Mouse (Mus musculus): ENCODE measurements around the gene Lyrm9.

The Lyrm9 gene

DNA sequence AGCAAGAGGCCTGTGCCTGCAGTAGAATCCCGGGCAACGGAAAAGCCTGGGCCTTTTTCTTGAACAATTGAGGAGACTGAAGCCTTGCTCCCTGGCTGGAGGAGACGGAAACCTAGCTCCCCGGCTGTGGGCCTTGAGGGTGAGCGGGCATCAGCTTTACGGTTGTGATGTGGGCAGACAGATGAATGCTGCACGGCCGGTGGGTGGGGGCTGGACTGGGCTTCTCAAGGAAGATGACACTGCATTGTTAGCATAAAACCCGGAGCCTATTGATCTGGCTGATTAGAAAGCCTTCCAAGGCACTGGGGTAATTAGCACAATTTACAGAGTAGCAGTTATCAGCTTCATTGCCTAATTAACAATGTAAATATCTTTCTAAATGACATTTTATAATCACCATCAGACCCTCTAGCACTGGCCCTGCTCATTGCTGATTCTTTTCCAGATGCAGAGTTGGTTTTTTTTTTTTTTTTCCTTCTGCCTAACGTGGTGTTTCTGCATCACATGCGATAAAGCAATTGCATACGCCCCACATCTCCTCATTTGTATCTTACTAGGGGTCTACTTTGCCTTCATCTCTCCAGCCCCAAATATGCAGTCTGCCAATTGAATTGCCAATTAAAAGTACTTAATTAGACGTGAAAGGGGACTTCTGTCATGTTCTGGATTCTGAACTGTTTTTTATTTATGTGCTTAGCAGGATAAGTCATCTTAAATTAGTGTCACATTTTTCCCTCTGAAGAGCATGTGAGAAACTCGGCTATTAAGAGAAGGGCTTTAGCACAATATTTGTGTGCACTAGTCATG, 10.2 kb upstream of the Lyrm9 start:
- no peak for DNase-seq

DNA sequence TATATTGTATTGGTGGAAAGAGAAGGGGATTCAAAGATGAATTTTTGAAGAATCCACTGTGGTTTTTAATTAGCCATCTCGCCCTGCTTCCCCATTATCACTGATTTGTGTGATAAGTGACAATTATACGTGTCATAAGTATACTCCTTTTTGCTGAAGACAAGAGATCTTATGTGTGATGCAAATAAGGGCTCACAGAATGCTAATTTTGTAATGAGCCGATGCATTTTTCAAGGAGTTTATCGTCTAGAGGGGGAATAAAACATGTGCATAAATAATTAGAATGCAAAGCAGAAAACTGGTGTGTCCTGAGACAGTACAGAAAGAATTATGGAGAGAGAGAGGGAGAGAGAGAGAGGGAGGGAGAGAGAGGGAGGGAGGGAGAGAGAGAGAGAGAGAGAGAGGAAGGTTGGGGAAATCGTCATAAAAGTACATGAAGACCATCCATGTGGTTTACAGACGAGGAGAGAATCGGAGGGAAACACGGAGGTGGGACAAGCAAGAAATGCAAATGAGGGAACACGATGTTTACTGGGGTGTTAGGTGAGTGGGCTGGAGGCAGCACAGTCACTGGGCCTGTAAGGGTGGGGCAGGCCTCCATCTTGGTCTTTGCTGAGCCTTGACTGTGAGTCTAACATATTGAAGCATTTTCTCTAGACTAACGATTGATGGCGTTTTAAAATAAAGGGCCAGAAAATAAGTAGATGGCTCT, 8.9 kb upstream of the Lyrm9 start:
- DNase-seq: no peak

DNA sequence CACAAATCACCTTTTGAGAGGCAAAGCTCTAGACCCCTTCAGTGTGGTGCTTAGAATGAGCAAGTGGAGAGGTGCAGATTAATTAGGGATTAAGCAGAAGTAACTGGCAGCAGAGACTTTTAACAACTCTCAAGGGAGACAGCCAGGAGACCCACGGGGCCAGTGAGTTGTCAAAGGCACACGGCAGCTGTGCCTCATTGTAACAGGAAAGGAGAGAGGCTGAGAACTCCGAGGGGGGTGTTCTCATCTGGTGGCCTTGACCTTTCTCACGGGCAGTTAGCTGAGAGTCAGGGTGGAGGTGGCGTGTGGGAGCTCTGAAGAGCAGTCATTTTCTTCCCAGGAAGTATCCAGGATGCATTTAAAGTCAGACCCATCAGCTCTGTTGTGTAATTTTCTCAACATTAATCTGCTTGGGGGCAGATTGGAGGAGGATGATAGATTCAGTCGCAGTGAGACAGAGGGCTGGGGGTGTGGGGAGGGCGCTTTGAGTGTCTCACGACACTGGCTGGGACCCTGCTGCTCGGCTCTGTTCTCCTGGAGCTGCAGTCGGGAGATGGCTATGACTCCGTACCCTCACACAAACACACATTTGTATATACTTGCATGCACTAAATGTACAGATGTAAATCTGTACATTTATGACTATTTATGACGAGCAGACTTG, 5.9 kb upstream of the Lyrm9 start:
- DNase-seq: no peak

DNA sequence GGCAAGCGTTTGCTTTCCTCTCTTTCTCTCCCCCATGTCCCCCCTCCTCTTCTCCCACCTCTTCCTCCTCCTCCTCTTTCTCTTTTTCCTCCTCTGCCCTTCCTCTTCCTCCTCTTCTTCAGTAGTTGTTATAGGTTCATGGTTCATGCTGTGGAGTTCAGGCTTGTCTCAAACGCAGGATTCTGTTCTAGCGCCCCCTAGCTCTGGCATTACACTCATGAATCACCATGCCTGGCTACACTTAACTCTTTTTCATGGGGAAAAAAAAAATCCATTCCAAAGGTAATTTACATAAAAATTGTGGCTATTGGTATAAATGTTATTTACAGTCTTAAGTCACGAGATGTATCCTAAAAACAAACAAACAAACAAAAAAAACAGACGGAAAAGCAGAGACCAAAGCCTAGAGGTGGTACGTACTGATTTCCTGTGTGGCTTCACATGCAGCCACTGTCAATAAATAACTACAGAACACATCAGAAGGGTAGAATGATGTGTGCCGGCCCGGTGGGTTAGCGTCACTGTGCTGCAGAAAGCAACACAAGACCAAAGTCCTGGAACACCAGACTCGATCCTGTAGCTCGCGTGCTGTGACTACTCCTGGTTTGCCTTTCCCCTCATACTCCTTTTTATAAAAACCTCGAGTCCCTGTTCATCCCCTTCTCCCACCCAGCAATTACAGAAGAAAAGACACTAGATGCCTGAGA, 3.4 kb upstream of the Lyrm9 start:
- peak; percentile 65 for DNase-seq

DNA sequence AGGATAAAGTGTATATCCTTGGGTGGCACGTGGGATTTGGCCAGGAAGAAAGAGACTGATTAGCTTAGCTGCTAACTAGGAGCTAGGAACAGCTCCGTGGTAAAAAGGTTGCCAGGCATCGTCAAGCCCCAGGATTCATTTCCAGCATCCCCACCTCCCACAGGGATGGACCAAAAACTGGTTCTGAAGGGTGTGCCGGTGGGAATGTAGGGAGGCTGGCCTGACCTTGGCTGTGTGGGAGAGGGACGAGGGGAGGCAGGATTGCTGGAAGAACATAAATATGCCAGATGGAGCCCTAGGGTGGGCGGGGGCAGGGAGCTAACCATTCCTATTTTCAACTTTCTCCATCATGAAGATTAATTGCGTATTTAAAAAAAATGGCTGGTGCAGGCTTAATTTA, 1.2 kb downstream of the Lyrm9 start:
- DNase-seq: no peak

DNA sequence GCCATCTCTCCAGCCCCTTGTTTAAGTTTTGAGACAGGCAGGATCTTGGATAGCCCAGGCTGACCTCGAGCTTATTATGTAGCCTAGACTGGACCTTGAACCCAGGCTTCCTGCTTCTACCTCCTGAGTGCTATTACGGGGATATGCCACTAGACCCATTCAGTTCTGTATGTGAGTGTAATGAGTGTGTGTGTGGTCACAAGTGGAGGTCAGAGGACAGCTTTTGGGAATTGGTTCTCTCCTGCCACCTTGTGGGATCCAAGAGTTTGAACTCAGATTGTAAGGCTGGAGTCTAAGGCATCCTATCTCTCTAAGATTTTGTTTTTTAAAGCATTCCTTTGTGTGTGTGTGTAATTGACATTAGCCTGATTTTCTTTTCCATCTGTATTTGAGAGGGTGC, 2.0 kb downstream of the Lyrm9 start:
- DNase-seq: no peak

DNA sequence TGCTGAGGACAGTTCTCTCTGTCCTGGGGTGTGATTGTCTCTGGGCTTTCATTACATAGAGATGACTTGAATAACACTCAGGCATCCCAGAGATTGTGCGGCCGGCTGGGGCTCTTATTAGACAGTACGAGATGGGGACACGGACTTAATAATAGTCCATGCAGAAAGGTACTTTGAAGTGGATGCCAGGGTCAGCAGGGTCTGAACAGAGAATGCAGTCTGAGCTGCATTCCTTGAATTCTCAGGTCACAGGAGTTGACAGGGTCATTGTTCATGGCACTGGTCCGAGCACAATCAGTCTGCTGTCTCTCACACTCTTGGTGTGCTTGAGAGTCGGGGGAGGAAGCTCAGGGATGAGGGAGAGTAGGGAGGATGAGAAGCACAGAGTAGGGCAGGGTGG, 3.0 kb downstream of the Lyrm9 start:
- DNase-seq: no peak

DNA sequence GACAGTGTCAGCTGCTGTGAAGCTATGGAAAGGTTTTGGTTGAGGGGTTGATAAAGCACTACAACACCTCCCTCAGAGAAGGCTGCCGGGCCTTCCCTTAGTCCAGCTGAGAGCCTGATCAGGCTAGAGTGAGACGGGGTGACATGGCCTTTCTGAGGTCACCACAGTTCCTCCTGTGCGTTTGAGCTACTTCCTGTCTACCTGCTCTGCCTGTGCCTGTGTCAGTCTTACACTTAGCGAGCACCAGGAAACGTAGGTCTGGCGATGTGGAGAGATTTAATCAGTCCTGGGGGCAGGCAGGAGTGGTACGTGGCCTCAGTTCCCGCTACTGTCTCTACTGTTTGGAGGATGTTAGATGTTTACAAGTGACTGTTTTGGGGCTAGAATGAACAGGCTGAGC, 3.8 kb downstream of the Lyrm9 start:
- DNase-seq: peak; percentile 36

DNA sequence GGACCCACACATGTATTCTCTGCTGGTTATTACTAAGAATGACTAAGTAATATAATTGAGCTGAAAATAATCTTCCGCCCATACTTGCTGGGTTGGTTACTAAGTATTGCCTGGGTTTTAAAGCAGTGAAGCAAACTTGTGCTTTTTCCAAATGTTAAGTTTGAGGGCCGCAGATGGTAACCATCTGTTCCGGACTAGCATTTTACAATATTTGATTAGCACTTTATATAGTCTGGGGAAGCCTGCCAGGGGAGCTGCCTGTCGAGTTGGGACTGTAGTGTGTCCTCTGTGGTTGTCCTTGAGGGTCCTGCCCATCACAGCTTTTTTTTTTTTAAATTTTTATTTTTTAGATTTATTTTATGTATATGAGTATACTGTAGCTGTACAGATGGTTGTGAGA, 5.3 kb downstream of the Lyrm9 start:
- DNase-seq: no peak

DNA sequence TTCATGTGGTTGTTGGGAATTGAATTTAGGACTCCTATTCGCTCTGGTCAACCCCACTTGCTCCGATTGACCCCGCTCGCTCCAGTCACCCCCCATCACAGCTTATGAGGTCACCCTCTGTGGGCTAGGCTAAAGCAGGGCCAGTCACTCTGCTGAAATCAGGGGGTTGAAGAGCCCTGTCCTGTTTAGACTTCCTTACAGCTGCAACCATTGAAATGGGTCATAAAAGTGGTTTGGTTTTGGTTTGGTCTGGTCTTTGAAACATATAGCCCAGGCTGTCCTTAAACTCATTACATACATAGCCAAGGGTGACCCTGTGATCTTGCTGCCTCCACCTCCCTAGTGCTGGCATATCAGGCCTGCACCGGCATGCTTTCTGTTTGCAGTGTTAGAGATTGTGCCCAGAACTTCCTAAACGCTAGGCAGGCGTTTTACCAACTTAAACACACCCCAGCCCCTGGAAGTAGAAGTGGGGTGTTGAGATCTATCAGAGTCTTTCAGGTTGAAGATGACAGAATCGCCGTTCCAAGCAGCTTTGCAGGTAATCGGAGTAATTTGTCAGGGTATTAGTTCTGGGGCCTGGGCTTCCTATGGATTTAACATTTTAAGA, 5.8 kb downstream of the Lyrm9 start:
- no peak for DNase-seq

DNA sequence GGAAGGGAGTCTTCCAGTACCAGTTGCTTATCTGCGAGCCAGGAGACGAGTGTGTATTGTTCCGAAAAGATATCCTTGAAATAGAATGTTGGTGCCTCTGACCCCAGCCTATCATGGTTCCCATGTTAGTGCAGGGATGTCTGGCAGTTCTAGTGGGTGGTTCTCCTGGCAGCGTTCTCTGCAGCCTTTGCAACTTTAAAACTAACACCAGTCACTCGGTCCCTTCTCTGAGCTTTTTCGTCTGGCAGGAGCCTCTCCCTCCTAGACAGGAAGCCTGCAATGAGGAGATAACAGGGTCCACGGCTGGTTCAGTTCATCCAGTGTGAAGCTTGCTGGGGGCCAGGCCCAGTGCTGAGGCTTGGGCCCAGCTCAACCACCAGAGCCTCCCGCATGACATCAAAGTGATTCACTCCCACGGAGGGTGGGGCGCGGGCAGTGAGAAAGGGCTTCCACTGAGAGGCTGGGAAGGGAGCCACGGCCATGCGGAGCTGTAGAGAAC, 6.5 kb downstream of the Lyrm9 start:
- no peak for DNase-seq

DNA sequence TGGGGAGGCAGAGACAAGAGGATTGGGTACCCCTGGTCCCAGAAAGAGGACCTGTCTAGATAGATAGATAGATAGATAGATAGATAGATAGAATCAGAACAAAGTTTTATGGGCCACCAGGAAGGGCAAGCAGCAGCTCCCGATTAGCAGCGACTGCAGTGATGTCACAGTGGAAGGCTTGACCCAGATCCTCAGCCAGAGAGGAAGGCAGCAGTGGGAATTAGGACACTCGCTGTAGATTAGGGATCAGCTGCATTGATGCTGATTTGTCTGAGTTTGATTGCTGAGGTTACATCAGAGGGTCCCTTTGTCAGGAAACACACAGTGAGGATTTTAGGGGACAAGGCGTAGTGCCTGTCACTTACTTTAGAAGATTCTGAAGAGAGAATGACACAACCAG, 10.1 kb downstream of the Lyrm9 start:
- no peak for DNase-seq

DNA sequence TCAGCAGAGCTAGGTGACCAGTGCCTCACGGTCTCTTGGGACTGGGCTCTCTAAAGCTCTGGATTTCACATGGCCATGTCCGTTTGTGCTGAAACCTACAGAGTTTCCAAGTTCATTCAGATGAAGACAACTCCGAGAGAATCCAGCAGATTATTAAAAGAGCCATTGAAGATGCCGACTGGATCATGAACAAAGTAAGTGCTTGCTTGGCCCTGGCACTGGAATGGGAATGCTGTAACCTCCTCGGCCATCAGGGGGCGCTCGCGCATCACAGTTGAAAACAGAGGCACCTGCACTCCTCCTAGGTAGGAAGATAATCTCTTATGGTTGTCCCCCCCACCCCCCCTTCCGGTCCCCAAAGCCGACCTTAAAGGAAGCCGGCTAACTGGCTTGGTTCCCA, 11.6 kb downstream of the Lyrm9 start:
- peak; percentile 90 for DNase-seq

DNA sequence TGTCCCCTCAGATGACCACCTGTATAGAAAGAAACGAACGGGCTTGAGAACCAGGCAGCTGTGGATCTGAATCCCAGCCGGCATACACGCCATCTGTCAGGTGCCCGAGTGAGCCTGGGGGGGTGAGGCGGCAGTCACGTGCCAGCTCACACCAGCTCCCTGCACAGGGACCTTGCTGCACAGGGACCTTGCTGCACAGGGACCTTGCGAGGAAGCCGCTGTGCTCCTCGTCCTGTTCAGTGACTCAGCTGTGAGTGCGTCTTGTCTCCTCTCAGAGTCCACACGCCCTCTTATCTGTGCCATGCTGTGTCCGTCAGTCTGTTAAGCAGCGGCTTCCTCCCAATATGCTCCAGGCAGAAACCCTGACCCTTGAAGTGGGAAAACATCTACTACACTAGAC, 13.1 kb downstream of the Lyrm9 start:
- DNase-seq: no peak

DNA sequence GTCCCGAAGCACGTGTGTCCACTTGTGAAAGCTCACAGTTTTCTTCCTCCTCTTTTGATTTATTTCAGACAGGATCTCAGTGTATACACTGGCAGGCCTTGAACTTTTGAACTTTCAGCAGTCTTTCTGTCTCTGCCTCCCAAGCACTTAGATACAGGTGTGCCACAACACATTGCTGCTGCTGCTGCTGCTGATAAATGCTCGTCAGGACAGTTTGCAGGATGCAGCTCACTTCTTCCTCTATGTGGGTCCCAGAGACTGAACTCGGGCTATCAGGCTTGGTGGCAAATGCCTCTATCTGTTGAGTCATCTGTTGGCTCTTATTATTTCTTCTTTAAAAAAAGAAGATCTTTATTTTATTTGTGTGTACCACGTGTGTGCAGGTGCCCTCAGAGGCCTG, 13.8 kb downstream of the Lyrm9 start:
- no peak for DNase-seq

DNA sequence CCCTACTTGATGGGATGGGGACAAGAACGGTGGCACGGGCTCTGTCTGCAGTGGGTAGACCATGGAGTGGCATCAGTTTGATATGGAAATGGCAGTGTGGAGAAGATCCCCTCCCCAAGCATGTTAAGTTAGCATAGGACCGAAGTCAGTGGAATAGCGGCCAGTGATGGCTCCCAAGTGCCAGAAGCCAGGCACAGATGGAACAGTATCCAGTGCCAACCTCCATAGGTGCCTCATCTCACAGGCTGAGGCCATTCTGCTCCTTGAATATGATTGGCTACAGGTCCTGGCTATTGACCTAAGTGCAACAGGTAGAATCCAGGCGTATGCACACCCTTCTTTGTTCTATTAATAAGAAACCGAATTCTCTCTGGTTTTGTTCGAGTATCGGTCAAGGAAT, 15.6 kb downstream of the Lyrm9 start:
- DNase-seq: no peak

DNA sequence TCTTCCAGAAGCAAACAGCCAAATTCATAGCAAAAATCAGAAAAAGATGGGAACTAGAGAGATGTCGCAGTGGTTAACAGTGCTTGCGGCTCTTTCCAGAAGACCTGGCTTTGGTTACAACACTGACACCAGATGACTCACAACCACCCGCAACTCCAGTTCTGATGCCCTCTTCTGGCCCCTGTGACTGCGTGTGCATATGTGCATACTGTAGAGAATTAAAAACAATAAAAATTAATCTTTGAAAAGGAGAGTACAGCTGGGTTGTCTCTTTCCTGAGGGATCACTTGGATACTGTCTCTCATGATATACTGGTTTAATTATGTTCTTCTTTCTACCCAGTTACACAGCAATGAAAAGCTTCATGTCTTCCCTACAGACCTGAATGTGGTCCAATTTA, 20.2 kb downstream of the Lyrm9 start:
- DNase-seq: no peak

DNA sequence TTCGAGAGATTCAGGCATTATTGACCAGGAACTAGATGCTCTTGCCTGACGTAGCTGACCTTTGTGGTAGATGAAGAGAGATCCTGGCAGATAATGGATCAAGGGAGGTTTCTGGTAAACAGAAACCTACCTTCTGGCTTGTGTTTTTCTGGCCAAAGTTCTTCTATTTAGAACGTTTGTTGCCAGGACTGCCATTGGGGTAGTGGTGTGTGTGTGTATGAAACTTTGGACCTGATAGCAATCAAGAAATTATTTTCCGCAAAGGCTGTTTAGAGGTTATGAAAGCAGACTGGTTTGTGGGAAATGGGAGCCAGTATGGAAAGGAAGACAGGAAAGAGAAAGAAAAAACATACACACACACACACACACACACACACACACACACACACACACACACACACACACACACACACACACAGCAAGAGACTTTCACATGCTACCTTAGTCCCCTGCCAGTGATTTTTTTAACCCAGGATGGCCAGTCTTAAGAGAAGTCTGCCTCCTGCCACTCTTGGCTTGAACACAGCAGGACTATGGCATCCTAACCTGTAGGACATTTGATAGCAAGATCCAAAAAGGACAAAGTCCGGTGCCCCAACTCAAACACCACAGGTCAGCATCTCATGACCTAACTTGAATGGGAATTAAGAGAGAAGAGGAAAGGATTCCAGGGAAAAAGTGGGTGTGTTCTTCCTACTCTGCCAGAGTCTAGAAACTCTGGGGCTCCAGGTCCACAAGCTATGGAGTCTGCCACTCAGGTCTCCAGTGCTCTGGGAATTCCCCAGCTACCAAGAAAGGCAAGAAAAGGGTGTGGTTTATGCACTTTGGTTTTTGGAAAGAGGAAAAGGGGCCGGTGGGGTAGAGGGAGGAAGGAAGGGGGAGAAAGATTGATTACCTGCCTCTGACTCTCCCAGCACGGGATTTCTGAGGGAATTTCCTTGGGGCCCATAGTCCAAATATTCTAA, 21.8 kb downstream of the Lyrm9 start:
- DNase-seq: no peak

DNA sequence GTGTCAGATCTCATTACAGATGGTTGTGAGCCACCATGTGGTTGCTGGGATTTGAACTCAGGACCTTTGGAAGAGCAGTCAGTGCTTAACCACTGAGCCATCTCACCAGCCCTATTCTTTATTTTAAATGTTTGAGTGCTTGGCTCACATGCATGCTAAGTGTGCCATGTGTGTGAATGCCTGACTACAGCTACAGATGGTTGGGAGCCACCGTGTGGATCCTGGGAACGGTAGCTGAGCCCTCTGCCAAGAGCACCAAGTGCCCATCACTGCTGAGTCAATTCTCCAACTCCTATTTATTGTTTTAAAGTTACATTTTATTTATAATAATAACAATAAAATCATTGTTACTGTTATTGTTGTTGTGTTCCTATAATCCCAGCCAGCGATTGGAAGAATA, 23.5 kb downstream of the Lyrm9 start:
- DNase-seq: no peak

DNA sequence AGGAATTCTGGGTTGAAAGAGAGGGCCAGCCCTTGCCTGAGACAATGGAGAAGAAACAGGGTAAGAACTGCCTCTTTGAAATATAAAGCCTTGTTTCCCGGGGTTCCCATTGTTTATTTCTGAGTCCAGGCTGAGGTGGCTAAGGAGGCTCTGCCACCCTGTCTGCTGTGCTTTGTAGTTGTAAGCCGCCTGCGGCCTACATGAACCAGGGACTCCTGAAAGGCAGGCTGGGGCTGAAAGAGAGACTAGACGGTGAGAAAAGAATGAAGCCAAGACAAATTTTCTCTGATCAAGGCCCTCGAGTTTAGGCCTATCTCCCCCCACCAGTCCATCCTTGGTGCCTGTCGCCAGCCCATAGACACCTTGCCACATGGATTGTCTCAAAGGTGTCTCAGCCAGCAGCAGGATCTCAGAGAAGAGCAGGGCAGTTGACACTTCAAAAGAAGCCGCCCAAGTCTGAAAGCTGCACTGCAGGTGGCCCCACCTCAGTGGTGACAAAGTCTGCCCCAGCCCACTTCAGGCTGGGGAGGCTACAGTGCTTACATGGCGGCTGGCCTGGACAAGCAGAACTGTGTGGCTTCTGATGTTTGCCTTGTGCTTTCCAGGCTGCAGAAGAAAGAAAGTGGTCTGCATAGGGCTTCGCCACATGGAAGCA, 25.0 kb downstream of the Lyrm9 start:
- DNase-seq: peak; percentile 72

DNA sequence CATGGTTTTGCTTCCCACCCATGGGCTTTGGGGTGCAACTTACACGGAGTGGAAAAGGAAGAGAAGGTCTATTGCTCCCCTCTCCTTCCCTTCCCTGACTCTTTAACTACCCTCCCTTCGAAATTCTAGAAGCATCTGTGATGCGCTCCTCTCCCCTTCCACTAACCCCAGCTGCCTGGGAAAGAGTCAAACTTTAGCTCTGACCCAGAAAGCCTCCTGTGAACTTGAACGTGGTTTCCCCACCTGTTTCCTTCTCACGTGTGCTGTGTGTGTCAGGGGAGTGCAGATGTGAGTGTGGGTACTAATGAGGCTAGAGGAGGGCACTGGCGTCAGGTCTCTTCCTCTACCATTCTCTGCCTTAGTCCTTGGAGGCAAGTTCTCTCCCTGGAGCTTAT, 25.5 kb downstream of the Lyrm9 start:
- DNase-seq: peak; percentile 71
